Mouse (Mus musculus): ENCODE measurements at regions not wholly inside any gene's neighbourhood (a gene's known extent, or its start where the extent isn't known, plus 50 kb on each side); places are given as distances from the start of the nearest gene placed in this dataset.

DNA sequence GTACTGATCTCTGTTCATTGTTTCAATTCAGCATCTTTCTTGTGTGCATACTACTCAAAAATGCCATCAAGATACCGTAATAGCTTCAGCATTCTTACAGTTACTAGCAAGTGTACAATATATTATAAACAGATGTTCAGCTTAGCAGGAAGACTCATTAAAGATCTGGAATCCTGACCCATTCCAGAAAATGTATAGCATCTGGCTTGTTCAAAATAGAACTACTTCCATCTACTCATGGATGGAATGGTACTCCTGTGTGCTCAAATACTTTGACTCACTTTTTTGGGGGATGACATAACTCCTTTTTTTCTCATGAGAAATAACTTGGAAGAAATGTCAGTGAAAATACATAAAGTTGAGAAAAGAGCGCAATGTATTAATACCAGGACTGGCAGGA is 291.2 kb upstream of the Manea start:
- DNase-seq (ENCODE audit: low spot score in 2 of 2): no peak

DNA sequence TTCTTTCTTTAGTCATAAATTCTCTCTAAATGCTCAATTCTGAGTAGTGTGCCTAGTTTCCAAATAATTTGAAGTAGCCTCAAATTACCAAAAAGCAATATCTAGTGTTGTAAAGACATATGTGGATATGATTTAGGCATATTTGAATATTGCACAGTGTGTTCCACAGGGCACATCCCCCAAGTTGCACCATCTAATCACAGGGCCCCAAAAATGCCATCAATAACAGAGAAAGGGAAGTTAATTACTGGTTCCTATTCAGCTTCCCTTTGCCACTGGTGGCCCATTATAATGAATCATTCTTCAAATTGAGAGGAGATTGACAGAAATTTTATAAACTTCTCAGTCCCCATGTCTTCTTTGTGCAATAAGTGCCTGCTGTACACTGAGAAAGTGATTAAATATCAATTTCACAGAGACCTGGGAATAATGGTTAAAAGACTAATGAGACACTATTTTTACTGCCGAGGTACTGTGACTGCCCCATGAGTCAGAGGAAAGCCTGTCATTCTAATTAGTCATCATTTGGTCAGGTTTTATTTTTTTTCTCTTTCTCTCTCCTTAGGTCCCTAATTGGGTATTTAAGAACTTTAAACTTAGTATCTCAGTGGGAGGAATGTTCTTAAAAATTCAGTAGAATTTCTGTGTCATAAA is 284.0 kb upstream of the Manea start:
- no peak for DNase-seq (ENCODE audit: low spot score in 2 of 2)

DNA sequence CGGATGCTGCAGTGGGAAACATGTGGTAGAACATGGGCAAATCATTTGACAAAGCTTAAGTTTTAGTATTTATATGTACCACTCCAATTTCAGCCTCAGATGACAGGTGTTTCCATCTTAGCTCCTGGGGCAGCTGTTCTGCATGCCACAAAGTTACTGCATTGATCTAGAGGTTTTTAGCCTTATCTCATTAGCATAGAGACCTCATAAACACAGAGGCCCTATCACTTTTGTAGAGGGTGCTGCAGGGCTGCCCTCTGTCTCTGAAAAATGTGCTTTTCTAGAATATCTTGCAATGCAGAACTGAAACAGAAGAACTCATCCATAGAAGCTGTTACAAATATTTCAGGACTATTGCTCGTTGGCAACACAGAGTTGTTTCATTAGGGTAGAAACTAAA is 283.0 kb upstream of the Manea start:
- no peak for DNase-seq (ENCODE audit: low spot score in 2 of 2)

DNA sequence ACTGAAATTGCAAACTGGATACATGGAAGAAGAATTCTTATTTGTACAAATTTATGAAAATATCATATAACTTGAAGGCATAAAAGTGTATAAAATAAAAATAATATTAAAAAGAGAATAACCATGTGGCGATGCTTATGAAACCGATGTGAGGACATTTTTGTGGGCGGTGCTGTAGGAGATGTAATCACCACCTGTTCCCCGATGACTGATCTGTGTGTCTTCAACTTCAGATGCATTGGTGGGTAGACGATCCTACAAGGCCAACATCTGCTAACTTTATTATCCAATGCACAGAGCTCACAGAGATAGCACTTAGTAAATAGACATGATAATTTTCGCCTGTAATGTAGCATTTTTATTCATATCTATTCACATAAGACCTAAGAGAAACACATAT is 281.1 kb upstream of the Manea start:
- DNase-seq (ENCODE audit: low spot score in 2 of 2): no peak

DNA sequence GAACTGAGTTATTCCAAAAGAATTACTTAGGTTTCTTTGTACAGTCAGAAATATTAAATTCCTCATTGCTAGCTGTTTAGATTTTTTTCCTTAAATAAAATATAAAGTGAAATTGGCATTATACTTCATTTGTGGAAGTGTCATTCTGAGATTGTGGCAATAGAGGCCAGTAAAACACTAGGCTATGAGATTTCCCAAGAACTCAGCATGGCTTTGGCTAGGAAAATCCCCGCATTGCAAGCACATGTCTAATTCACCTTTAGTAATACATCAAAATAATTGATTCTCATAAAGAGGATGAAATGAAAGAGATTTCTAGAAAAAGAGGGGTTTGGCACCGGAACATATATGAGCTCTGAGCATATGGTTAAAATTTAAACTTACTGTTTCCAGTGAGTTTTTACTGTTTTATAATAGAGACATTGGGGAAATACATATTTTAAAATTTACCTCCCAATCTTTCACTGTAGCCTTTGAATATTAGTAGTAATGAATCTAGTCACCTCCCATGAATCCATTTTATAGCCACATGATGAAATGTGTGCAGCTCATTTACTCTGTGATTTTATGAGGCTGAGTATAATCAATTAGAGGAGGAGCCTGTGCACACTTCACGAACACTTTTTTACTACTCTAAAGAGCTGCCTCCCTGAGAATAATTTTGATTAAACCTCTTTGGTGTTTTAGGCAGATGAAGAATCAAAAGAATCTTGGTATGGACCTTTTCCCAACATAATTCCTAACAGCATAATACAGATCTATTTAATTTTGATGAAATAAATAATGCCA is 242.6 kb upstream of the Manea start:
- DNase-seq (ENCODE audit: low spot score in 2 of 2): peak; percentile 19 to 21

DNA sequence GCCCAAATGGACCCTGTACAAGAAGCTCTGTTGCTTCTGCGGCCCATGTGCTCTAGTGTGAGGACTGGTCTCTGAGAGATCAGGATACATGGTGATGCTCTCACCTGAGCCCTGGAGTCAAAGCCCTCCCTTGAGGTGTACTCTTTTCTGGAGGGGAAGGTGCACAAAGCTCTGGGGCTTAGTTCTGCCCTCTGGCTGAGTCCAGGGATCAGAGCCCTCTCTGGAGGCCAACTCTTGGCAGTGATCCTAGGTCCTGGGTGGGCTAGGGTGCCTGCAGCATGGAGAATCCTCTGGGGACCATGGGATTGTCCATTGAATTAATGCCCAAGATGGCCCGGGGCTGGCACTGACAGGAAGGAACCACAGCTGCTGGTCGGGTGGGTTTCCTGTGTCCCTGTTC is 209.0 kb upstream of the Manea start:
- no peak for DNase-seq (ENCODE audit: low spot score in 2 of 2)

DNA sequence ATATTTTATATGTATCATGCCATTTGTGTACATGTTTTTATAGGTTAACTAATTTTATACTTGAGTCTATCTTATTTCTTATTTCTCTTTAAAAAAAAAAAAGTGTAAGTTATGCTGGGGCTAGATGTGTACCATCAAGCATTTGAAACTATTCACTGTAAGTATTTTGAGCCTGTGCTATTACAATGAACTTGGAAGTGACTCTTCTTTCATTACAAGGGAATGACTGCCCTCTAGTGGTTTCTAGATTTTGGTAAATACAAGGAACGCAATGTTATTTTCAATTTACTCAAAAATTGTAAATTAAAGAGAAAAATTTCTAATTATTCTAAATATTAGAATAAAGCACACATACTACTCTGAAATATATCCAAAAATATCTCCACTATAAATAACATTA is 197.1 kb upstream of the Manea start:
- DNase-seq (ENCODE audit: low spot score in 2 of 2): no peak

DNA sequence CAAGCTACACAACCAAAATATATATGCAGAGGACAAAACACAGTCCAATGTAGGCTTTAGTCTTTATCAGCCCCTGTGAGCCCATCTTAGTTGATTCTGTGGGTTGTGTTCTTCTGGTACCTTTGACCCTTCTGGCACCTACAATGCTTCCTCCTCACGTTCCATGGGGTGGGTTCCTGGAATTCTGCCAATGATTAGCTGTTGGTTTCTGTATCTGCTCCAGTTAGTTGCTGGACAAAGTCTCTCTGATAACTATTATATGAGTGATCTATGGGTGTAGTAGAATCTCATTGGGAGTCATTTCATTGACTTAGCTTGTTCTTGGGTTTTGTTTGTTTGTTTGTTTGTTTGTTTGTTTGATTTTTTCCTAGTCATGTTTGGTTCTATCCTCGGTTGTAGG is 195.8 kb upstream of the Manea start:
- DNase-seq (ENCODE audit: low spot score in 2 of 2): no peak

DNA sequence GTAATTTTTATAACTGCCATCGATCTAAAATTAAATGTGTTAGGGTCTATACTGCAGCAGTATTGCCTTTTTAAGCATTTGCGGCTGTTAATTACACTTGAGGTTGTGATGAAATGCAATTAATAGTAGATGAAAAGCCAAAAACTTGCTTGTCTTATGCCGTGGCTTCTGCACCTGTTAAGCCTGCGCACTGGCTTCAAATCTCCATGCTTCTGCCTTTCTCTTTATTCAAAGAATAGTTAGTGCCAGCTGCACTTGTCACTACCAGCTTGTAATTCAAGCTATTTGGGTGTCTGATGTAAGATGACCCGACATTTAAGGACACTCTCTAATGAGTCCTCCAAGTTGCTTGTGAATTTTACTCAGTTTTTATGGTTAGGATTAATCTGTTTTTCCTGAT is 161.3 kb upstream of the Manea start:
- DNase-seq (ENCODE audit: low spot score in 2 of 2): no peak

DNA sequence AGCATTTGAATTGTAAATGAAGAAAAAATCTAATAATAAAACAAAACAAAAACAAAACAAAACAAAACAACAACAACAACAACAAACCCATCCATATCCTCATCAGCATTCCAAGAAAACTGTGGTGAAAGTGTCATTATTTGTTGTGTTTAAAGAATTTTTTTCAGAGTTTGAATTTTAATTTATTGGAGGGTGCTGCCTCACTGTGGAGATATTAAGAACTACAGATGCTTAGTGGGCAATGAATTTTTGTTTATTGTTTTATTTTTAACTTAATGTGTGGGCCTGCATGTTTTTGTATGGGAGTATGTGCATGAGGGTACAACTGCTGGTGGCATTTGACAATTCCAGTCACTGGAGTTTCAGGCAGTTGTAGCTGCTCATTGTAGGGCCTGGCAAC is 147.6 kb upstream of the Manea start:
- DNase-seq (ENCODE audit: low spot score in 2 of 2): no peak

DNA sequence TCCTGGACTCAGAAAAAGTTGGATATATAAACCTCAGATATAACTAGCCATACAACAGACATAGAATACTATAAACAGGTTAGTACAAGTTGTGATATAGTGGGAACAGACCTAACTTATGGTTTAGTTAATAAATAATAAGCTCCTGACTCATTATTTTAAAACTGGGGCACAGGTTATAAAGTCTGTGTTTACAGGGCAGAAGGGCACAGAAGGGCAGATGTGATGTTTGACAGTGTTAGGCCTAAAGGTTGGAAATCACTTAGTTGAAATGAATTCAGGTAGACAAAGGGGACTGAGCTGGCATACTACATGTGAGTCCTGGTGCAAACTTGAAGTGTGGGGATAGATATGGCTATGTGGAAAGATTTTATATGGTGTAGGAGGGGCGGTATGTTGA is 128.2 kb upstream of the Manea start:
- DNase-seq (ENCODE audit: low spot score in 2 of 2): no peak

DNA sequence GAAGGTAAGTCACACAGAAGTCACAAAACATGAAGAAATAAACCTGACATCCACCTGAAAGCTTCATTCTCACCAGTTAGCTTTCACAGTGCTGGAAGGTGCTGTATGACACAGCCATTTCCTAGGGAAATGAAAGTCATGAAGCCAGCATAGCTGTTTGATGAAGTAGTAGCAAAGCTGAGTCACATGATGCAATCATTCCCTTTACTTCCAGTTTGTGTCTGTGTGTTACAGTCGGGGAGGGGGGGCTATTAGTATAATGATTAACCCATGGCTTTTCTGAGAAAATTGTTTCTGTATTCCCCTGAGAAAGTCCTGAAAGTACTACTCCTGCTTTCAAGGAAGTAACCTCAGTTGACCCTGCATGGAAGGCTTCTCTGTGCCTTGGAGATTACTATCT is 94.8 kb upstream of the Manea start:
- DNase-seq (ENCODE audit: low spot score in 2 of 2): no peak

DNA sequence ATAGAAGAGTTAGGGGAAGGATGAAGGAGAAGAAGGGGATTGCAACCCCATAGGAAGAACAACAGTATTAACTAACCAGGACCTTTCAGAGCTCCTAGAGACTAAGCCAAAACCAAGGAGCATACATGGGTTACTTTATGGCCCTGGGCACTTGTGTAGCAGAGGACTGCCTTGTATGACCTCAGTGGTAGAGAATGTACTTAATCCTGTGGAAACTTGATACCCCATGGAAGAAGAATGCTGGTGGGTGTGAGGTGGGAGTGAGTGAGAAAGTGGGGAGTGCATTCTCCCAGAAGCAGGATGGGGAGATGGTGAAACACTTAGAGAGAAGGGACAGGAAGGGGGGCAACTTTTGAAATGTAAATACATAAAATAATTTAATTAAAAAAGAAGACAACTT is 75.4 kb upstream of the Manea start:
- DNase-seq (ENCODE audit: low spot score in 2 of 2): no peak

DNA sequence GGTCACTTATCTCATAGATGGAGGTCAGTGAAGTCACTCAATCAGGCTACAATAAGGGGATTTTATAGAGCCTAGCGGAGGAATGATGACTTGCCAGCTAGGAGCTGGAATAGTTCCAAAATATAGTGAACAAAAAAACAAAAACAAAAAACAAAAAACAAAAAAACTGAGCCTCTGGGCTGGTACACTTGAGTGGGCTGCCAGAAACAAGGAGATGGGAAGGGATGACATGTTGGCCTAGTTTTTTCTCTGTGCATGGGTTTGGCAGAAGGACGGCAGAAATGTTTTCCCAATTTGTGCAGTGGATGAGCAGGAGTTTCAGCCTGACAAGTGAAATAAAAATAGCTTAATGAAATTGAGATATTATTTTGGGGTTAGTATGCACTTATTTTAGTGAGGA is 57.6 kb upstream of the Manea start:
- DNase-seq (ENCODE audit: low spot score in 2 of 2): no peak

DNA sequence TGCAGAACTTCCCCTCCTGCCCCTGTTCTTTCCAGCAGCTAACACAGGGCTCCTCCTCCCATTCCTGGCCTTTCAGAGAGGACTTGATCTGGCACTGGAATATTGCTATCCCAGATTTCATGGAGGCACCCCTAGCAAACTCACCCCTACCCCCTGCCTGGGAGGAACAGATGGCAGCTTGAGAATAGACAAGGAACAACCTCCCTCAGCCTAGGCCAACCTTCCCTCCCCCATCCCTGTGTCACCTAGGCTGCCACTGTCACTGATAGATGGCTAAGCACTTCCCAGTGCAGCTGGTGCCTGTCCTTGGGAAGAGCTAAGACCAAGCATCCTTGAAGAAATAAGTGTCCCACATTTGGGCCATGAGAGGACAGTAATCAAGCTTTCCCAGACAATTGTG is 55.5 kb upstream of the Manea start:
- no peak for DNase-seq (ENCODE audit: low spot score in 2 of 2)
